Mouse (Mus musculus) liver, postnatal 0 days (tissue): ENCODE results near the gene Adcy10. TPM values are rescaled to one million over a fixed set of nuclear protein-coding genes. Genes with fewer than 3 reads are reported as not detected.
A peak's percentile ranks its signal among the peaks of the same experiment; 100 is the strongest.

Experiments
- ATAC-seq: fragments of 200-750 bp; cut with Nextera tagmentation; 2 replicates; pipeline ENCODE4 v1.8.0; 2017; ENCODE audit warnings: mild to moderate bottlenecking, moderate library complexity
- DNase-seq: peaks from one replicate; pipeline ENCODE4 v3.0.0-alpha.2; 2016
- H3K27ac ChIP-seq: fragments of 300-500 bp; sonication (generic); 2 replicates; pipeline ENCODE4 v1.5.1; 2014; ENCODE audit warnings: antibody characterized with exemption, moderate library complexity, mild to moderate bottlenecking, low read depth
- H3K27me3 ChIP-seq: fragments of 300-500 bp; sonication (generic); 2 replicates; pipeline ENCODE4 v1.6.1; 2014; ENCODE audit warnings: low read length, control low read depth, mixed read lengths; ENCODE audit not compliant: insufficient read depth
- H3K36me3 ChIP-seq: fragments of 300-500 bp; sonication (generic); replicated peaks from 2 replicates; pipeline ENCODE4 v1.6.1; 2014; ENCODE audit warnings: mild to moderate bottlenecking, control low read depth, low read length, moderate library complexity, mixed read lengths; ENCODE audit not compliant: insufficient read depth
- H3K4me1 ChIP-seq: fragments of 300-500 bp; sonication (generic); 2 replicates; pipeline ENCODE4 v1.6.1; 2014; ENCODE audit warnings: antibody characterized with exemption, mild to moderate bottlenecking, control low read depth; ENCODE audit not compliant: insufficient read depth
- H3K4me2 ChIP-seq: fragments of 300-500 bp; sonication (generic); 2 replicates; pipeline ENCODE4 v1.6.1; 2014; ENCODE audit warnings: low read depth, mild to moderate bottlenecking, low read length, moderate library complexity, mixed read lengths
- H3K4me3 ChIP-seq: fragments of 300-500 bp; sonication (generic); 2 replicates; pipeline ENCODE4 v1.5.1; 2014; ENCODE audit warnings: low read depth, low read length
- H3K9ac ChIP-seq: fragments of 300-500 bp; sonication (generic); replicated peaks from 2 replicates; pipeline ENCODE4 v1.6.1; 2014; ENCODE audit warnings: mild to moderate bottlenecking, moderate library complexity
- H3K9me3 ChIP-seq: fragments of 300-500 bp; sonication (generic); 2 replicates; pipeline ENCODE4 v1.6.1; 2016; ENCODE audit warnings: mild to moderate bottlenecking, control low read depth, low read length, mixed read lengths
- CTCF ChIP-seq: sonication (generic); IDR thresholded peaks from 2 replicates; pipeline ENCODE4 v1.5.1; 2016; ENCODE audit warnings: antibody characterized with exemption, low read depth
- EP300 ChIP-seq: IDR thresholded peaks from 2 replicates; pipeline ENCODE4 v1.6.1; 2016; ENCODE audit warnings: antibody characterized with exemption, low read depth, mild to moderate bottlenecking
- WGBS: fragments of 180-500 bp; shearing (Covaris S2); extraction: QIAGEN DNeasy Blood & Tissue Kit; methylation state at CpG from one replicate; pipeline ENCODE4 v1.1.7; 2014; ENCODE audit not compliant: insufficient replicate concordance; 5-methylcytosine and 5-hydroxymethylcytosine counted together
- polyA plus RNA-seq: library from polyadenylated mRNA; unstranded; fragments of >200 nt; fragmentation: Nextera tagmentation; extraction: Ambion mirVana; gene quantifications from 2 replicates; pipeline ENCODE4 v1.2.1, GENCODE M21; 2015

The Adcy10 gene
- polyA plus RNA-seq, 1 experiment from 2014 or later, result 0.19 TPM

- no peak for DNase-seq
Observed at GRCm38 (mm10) chr1:165579332-165579731, 94.3 kb downstream of the Adcy10 start.

GRCm38 (mm10) chr1:165581255-165581654, 96.3 kb downstream of the Adcy10 start:
- no peaks in the 10 kb centered on the region for H3K36me3 ChIP-seq
- no peaks in the 10 kb centered on the region for H3K4me1 ChIP-seq
- no peak for DNase-seq
- no peak overlapping the region for H3K4me3 ChIP-seq
- no peak overlapping the region for H3K9ac ChIP-seq
- no peak overlapping the region for H3K27ac ChIP-seq
- TF ChIP-seq EP300 (no peak), CTCF (no peak)
- ATAC-seq, result no peak
- WGBS, result 70% methylated on average over 3 of the region's 3 CpGs
- no peaks in the 10 kb centered on the region for H3K27me3 ChIP-seq
- peaks cover 5% of the 10 kb centered on the region for H3K9me3 ChIP-seq
- no peak overlapping the region for H3K4me2 ChIP-seq

More at GRCm38 (mm10) chr1:165579332-165579731, 94.3 kb downstream of the Adcy10 start:
- no peak overlapping the region for H3K9ac ChIP-seq
- no peak overlapping the region for H3K4me2 ChIP-seq
- H3K36me3 ChIP-seq, result no peaks in the 10 kb centered on the region
- H3K4me3 ChIP-seq, result no peak overlapping the region
- no peaks in the 10 kb centered on the region for H3K27me3 ChIP-seq
- H3K9me3 ChIP-seq, result peaks cover 5% of the 10 kb centered on the region
- TF ChIP-seq CTCF, result peak; percentile 60
- no peak for TF ChIP-seq EP300
- ATAC-seq, result no peak
- no peaks in the 10 kb centered on the region for H3K4me1 ChIP-seq
- H3K27ac ChIP-seq, result no peak overlapping the region
- 53% methylated on average over 5 of the region's 5 CpGs for WGBS

GRCm38 (mm10) chr1:165583529-165584184, 98.7 kb downstream of the Adcy10 start:
- H3K27ac ChIP-seq, result no peak overlapping the region
- H3K4me2 ChIP-seq, result no peak overlapping the region
- no peak for TF ChIP-seq EP300
- peak; percentile 98 for TF ChIP-seq CTCF
- WGBS, result 25% methylated on average over 12 of the region's 12 CpGs
- ATAC-seq, result peak; percentile 83
- no peak overlapping the region for H3K4me3 ChIP-seq
- H3K4me1 ChIP-seq, result peaks cover 4% of the 10 kb centered on the region; the same call in 1 of the 2 replicates
- no peaks in the 10 kb centered on the region for H3K27me3 ChIP-seq
- no peaks in the 10 kb centered on the region for H3K36me3 ChIP-seq
- no peak overlapping the region for H3K9ac ChIP-seq
- peak; percentile 89 for DNase-seq
- peaks cover 5% of the 10 kb centered on the region for H3K9me3 ChIP-seq

- 62% methylated on average over 14 of the region's 14 CpGs for WGBS
- no peaks in the 10 kb centered on the region for H3K9me3 ChIP-seq
- peaks cover 4% of the 10 kb centered on the region; the same call in 1 of the 2 replicates for H3K4me1 ChIP-seq
- H3K27ac ChIP-seq, result no peak overlapping the region
- DNase-seq (no peak), ATAC-seq (no peak)
- TF ChIP-seq EP300 (no peak), CTCF (no peak)
- no peak overlapping the region for H3K4me2 ChIP-seq
- H3K27me3 ChIP-seq, result no peaks in the 10 kb centered on the region
- no peaks in the 10 kb centered on the region for H3K36me3 ChIP-seq
- no peak overlapping the region for H3K4me3 ChIP-seq
- 0 out of 2 replicates have a peak overlapping the region, but pooled peaks have one; percentile 26 for H3K9ac ChIP-seq
Observed at GRCm38 (mm10) chr1:165585389-165586104, 100.6 kb downstream of the Adcy10 start.

GRCm38 (mm10) chr1:165586366-165586765, 101.4 kb downstream of the Adcy10 start:
- Histone ChIP-seq H3K4me1 (peaks cover 4% of the 10 kb centered on the region; the same call in 1 of the 2 replicates), H3K36me3 (no peaks in the 10 kb centered on the region), H3K9ac (no peak overlapping the region), H3K9me3 (no peaks in the 10 kb centered on the region), H3K4me3 (no peak overlapping the region), H3K4me2 (no peak overlapping the region), H3K27ac (no peak overlapping the region), H3K27me3 (no peaks in the 10 kb centered on the region)
- no peak for ATAC-seq
- no peak for DNase-seq
- 80% methylated on average over 1 of the region's 1 CpGs for WGBS
- TF ChIP-seq EP300 (no peak), CTCF (no peak)

GRCm38 (mm10) chr1:165587845-165588244, 102.9 kb downstream of the Adcy10 start:
- Histone ChIP-seq H3K4me2 (no peak overlapping the region), H3K9me3 (no peaks in the 10 kb centered on the region), H3K4me1 (peaks cover 10% of the 10 kb centered on the region), H3K27me3 (no peaks in the 10 kb centered on the region), H3K36me3 (0 out of 2 replicates have a peak, but pooled peaks cover 2% of the 10 kb centered on the region), H3K4me3 (no peak overlapping the region), H3K9ac (no peak overlapping the region), H3K27ac (no peak overlapping the region)
- DNase-seq, result no peak
- no peak for TF ChIP-seq EP300
- TF ChIP-seq CTCF, result no peak
- ATAC-seq, result no peak
- WGBS, result 49% methylated on average over 8 of the region's 8 CpGs
